Mouse (Mus musculus) embryo, embryonic 9.5 days (tissue): ENCODE results near the gene Zfp367.

Source experiments
- DNase-seq: peaks from one replicate; pipeline ENCODE4 v3.0.0-alpha.2; 2017; ENCODE audit errors: extremely low spot score

Gene Zfp367

DNA sequence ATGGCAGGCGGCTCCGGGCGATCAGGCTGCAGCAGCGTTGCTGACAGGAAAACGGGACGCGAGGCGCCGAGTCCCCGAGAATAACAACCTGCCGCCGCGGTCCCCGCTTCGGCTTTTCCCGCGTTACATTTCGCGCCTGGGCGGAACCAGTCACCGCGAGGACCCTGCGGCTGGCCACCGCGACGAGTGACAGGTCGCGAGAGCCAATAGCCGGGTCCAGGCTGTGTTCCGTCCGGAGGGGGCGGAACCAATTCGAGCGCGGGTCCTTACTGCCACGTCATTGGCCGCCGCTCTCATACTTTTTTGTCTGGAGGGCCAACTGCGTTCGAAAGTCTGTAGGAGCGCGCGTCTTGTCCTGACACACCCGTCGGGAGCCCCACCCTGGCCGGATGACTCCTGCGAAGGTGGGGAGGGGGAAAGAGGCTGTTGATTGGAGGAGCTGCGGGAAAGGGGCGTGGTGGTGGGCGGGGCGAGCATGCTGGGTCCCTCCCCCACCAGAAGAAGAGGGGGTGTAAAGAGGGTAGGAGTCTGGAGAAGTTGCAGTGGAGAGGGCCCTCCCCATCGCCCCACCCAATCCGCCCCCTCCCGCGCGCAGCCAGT is at the start of gene Zfp367:
Zfp367 (minus strand) TSS at position 120 of the 600 bp plus-strand sequence.
- peak; percentile 99 for DNase-seq

DNA sequence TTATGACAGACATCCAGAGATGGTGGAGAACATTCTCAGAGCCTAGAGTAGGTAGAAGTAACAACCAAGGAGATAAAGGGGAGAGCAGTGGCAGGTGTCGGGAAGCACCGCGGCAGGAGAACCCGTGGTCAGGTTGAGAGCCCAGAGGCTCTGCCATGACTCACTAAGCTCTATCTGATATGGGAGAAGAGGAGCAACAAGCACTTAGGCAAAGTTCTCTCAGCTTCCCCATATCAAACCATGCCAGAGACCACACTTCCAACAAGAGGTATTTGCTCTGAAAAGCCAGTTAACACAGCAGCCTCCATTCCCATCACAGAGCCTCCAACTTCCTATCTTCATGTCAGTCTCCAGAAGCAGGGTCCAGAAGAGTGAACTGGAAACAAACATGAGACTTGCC is 47.9 kb upstream of the Zfp367 start:
- no peak for DNase-seq

DNA sequence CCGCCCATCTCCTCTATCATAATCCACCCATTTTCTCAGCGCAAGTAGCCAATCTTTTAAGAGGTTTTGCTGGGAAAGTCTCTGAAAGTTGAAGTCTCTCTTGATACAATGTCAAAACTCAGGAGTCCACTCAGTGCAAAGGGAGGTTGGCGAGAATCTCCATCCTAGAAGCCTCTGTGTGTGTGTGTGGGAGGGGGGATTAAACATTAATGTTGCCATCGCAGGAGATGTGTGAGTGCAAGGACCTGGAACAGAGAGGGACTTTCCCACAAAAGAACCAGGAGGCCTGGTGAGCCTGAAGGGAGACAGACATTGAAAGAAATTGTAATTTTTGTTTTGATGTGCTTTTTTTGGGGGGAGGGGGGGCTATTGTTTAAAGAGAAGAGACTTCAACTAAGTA is 45.3 kb upstream of the Zfp367 start:
- DNase-seq = no peak

DNA sequence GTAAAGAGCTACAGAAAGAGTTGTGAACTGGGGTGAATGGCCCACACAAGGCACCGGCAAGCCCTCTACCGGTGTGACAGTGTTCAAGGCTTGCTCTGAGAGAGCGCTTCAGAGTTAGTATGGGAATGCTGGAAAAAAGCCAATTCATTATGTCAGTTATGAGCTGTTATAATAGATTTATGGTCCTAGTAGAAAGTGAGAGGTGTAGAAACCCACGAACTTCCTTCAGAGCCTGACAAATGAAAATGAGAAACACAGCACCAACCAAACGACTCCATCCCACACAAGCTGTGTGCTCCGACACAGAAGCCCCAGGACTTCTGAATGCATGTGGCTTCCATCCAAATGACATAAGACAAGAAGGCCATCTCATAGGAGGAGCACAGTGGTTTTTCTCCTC is 44.9 kb upstream of the Zfp367 start:
- DNase-seq = no peak

DNA sequence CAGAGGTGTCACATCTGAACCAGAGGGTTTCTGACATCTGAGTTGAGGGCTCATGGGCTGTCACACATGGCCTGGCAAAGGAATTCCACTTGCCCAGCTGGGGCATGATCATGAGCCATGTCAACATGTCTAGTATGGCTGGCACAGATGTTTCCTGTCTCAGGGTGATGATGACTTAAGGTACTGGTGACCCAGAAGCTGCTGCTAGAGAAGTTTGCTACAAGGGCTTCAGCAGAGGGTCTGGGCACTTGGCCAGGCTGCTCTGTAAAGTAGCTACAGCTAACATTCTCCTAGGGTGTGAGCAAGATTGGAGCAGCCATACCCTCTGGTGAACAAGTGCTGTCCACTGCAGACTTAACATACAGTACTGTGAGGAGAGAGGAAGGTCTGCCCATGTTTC is 34.1 kb upstream of the Zfp367 start:
- DNase-seq = no peak

DNA sequence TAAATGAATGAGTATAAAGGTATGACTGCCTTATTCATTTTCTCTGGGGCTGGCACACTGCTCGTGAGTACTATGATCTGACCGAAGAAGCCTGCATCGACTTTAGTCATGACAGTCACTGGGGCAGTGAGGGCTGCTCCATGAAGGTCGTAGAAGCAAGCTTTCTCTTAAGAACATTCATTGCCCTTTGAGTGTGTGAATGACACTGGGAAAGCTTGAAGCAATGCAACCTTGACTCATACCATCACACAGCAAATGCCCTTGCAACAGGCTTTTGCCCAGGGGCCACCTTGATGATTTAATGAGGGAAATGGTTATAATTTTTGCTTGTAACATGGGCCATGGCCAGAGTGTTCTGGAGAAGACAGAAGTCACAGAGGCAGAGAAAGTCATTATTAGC is 33.5 kb upstream of the Zfp367 start:
- no peak for DNase-seq

DNA sequence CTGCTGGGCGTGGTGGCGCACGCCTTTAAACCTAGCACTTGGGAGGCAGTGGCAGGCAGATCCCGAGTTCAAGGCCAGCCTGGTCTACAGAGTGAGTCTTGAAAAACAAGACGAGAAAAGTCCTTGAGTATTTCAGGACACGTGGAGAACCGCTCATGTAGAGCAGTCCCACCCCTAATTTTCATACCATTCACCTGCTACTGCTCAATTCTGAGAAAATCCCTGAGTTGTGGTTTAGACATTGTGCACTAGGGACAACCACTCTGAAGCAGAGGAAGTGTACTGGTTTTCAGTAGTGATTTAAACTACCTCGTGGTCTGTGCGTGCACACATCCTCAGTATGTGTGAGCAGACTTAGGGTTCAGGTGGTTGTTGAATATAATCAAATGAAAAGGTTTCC is 32.6 kb upstream of the Zfp367 start:
- no peak for DNase-seq

DNA sequence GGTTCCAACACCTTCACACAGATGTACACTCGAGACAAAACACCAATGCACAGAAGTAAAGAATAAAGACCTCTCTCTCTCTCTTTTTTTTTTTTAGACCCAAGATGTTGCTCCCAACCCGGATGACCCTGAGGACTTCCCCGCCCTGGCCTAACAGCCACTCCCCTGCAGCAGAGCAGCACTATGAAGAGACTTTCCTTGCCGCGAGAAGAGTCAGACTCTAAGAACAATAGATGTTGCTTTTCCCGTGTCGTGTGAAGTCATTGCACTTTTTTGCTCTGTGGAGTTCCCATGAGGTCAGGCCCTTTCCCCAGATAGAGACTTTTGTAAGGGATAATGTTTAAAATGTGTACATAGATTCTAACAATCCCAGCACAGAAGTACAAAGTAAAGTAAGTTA is 32.2 kb upstream of the Zfp367 start:
- no peak for DNase-seq

DNA sequence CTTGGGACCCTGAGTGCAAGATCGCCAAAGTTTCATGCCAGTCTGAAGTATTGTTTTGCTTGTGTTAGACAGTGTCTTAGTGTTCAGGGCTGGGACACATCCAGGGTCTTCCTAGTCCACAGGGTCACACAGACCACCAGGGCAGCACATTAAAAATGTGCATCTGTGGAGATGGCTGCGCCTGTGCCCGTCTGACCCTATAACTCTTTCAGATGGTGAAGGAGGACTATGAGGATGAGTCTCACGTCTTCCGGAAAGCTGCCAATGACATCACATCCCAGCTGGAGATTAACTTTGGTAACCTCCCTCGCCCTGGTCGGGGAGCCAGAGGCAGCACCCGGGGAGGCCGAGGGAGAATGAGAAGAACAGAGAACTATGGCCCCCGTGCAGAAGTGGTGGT is 31.4 kb upstream of the Zfp367 start:
- no peak for DNase-seq

DNA sequence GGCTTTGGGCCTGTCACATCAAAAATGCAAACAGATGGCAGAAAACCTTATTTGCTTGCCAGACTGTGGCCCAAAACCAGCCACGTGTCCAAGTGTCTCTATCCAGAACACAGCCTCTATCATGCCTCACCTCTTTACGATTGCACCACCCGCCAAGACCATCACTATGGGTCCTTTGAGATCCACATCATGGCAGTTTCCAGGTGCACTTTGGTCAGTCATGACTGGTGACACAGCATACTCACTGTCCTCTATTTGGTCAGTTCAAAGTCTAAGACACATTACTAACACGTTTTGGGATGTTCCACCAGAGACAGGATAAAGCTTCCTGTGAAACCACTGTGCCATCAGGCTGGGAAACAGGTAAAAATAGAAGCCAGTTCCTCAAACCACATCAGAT is 30.6 kb upstream of the Zfp367 start:
- no peak for DNase-seq

DNA sequence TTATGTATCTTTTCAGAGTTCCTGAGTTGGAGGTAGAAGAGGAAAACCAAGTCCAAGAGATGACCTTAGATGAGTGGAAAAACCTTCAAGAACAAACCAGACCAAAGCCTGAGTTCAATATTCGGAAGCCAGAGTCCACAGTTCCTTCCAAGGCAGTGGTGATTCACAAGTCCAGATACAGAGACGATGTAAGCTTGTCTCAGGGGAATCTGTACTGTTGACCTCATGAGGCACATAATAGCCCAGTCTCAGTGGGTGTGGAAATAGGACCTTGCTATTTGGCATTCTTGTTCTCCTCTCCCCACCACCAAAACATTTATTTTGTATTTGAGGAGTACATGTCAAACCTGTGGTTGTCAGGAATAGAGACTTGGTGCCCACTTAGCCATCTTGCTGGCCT is 29.1 kb upstream of the Zfp367 start:
- DNase-seq = no peak

DNA sequence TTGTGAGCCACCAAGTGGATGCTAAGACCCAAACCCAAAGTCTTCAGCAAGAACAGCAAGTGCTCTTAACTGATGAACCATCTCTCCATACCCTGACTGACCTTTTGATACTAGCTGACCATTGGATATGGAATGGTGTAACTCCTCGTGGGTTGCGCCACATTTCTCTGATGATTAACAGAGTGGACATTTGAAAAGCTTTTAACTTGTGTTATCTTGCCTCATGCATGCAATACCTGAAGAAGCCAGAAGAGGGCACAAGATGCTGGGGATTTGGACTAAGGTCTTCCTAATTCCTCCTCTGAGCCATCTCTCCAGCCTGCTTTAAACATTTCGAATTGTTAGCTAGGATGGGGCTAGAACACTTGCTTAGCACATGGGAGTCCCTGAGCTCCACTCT is 27.9 kb upstream of the Zfp367 start:
- peak; percentile 36 for DNase-seq

DNA sequence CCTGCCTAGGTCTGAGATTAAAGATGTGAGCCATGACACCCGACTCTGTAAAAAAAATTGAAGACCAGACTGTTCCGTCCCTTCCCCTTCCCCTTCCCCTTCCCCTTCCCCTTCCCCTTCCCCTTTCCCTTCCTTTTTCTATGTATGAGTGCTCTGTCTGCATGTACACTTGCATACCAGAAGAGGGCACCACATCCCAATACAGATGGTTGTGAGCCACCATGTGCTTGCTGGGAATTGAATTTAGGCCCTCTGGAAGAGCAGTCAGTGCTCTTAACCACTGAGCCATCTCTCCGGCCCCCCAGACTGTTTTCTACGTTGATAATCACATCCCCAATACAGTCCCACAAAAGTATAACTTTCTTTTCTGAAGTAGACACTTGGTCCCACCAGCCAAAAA is 27.3 kb upstream of the Zfp367 start:
- DNase-seq = no peak

DNA sequence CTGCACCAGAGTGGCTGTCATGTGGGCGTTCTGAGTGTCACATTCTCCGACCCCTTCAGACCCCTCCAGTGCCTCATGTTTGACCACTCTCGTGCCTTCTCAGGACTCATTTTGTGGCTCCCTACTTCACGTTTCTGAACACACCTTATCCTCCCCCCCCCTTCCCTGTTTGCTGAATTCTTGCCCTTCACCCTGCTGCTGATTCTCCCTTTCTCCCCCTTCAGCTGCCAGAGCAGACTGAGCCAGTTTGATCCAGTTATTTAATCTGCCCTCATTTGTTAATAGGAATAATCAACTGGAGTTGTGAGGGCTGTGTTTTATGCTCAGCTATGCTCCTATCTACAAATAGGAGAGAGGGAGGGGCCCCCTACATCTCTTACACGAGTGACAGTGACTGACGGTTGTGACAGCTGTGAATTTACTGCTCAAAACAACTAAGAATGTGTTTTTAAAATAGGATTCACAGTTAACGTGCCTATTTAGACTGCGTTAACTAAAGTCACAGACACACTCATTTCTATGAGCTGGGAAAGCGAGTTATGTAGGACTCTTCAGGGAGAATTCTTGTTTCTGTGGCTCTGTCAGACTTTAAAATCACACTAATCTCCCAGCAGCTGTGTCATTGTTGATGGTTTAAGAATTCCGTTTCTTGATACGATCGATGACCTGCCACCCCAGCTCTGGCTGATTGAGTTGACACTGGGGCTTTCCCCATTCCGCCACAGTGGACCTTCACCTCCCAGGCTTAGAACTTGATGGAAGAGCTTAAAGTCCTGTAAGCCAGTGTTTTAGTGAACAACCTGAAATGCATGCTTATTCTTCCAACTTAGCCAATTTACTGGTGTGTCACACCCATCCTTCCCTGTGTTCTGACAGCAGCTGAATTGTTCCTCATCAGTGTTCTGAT is 26.0 kb upstream of the Zfp367 start:
- no peak for DNase-seq

DNA sequence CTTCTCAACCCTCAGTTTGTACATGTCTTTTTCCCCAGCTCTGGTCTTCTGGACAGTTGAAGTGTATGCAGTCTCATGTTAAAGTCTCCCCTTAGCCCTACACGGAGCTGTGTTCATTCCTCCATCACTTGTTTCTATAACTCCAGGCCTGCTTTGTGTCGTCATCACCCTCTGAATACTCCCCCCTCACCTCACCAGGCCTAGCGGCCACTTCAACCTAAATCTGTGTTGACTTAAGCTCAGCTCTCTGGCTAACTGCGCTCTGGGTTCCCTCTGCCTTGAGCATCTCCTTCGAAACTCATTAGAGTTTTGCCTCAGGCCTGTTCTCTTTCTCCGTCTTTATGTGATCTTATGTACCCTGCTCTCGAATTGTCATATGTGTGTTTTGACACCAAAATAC is 25.0 kb upstream of the Zfp367 start:
- no peak for DNase-seq

DNA sequence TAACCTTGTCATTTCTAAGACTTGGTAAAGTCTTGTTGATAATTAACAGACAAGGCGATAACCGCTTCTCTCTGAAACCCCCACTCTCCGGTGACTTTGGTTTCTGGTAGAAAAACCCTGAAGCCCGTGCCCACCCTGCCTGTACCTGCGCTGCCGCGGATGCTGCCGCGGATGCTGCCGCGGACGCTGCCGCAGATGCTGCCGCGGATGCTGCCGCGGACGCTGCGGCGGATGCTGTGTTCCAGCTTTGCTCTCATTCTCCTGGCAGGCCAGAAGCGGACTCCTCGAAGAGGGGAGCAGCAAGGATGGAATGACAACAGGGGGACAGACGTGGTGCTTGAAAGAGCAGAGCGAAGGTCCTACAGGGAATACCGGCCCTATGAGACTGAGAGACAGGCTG is 16.7 kb upstream of the Zfp367 start:
- no peak for DNase-seq

DNA sequence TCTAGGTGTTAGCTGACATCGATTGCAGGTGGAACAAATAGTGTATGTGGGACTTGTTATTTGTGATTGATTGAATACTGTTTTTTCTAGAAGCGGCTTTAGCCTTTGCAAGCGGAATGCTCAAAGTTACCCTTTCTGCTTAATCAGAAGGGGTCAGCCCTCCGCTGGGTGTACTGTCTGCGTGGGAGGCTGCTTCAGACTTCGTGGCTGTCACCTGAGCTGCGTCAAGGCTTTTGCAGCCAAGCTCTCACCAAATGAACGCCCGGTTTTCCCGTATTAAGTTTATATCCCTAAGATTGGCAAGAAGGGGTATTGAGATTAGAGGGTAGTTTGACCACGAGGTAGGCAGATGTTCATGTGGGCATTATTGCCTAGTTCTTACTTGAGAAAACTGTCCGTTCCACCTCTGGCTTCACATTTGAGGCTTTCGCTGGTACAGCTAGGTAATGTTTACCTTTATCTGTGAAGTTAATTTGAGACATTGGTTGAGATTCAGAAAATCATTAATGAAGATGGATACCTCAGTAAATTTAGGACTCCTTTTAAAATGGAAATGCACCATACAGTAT is 10.2 kb upstream of the Zfp367 start:
- DNase-seq = no peak

DNA sequence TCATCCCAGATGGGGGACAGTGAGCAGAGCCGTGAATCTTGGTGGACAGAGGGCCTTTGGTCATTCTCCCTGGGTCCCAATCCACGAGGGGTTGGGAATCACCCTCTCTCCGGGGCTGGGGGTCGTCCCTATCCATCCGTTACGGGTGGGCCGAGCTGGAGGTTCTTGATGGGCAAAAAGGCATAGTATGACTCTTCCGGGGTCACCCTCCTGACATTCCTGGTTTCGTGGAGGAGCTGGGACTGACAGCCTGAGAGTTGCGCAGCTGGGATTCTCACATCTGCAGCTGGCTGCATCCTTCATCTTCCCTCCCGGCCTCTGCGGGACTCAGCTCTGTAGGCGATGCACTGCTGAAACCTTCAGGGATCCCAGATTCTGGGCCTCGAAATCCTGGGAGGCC is 9.6 kb upstream of the Zfp367 start:
- peak; percentile 54 for DNase-seq

DNA sequence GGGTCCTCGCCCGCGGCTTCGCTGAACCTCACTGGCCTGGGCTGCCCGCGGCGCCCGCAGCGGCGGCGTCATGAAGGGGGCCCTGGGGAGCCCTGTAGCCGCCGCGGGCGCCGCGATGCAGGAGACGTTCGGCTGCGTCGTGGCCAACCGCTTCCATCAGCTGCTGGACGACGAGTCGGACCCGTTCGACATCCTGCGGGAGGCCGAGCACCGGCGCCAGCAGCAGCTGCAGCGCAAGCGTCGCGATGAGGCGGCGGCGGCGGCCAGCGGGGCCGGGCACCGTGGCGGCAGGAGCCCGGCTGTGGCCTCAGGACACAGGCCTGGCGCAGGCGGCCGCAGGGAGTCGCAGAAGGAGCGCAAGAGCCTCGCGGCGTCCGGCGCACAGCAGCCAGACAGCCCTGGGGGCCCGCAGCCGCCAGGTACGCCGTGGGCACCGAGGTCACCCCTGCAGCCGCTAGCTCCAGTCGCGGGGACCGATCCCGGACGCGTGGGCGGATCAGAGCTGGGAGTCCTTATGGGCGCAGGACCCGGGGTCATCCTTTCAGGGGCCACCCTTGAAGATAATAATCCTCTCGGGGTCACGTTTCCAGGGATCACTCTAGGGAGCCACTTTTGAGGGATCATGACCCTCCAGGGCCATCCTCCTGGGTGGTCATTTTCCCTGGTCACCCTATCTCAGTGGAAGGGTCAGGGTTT is 9.1 kb upstream of the Zfp367 start:
- DNase-seq = no peak

DNA sequence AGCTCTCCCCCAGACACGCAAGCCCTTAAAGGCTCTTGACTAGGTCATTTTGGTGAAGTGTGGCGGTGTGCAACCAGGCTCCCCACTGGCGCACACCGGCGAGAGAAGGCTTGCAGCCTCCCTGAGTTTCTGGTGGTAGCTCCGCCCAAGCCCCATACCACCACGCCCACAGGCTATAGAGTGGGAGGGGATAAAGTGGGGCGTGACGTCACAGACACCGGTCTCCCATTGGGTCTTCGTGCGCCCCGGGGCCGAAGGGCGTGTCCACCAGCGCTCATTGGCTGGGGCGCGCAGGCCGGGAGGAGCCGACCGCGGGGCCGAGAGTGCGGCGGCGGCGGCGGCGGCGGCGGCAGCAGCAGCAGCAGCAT is 8.5 kb upstream of the Zfp367 start, which contains the start of gene Habp4:
Habp4 (plus strand) TSS at position 277 of the 368 bp plus-strand sequence.
- peak; percentile 98 for DNase-seq

DNA sequence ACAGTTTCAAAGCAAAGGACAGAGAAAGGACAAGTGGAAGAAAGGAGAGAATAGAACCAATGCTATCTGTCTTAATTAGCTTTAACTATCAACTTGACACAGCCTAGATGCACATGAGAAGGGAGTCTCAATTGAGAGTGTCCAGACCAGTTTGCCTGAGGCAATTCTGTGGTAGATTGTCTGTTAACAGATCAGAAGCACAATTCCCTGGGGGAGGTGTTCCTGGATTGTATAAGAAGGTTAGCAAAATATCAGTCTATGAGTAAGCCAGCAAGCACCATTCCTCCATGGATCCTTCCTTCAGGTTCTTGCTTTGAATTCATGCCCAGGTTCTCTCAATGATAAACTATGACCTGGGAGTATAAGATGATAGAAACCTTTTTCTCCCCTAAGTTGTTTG is 4.0 kb upstream of the Zfp367 start:
- no peak for DNase-seq

DNA sequence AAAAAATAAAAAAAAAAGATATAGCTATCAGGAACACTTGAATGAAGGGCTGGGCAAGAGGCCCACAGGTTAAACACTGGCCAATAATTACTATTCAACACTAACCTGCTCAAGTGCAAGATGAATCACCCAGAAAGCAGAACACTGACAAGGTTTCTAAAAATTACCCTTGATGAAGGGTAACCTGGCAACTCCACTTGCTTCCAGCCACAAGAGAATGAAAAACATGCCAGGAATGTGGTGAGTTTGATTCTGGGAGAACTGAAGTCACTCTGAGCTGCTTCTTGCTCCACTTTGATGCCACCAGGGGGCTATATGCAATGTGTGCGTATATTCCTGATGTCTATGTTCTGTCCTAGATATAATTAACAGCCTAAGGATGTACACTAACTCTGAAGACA is 2.2 kb upstream of the Zfp367 start:
- DNase-seq = peak; percentile 58

DNA sequence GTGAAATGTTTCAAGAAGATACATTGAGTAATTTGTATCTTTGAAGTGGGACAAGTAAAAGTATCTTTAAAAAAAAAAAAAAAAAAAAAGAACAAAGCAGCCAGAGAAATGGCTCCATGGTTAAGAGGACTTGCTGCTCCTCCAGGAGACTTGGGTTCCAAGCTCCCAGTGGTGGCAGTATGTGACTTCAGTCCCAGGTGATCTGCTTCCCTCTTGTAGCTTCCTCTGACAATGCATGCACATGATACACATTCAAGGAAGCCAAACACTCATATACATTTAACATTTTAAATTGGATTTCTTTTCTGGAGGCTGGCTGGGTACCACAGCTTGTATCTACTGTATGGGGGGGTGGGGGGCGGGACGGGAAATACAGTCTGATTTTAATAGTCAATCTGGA is 1.6 kb upstream of the Zfp367 start:
- DNase-seq = no peak
